Comparison of ENCODE assay signal across 15 mouse cellular contexts in genomic region chr6:134248720-134249119, GRCm38 (mm10).
A peak's percentile ranks its signal among the peaks of the same experiment; 100 is the strongest.
DNase-seq lines count a peak whose midpoint lies in the region; ATAC-seq and TF ChIP-seq lines count a peak whose summit lies in the region.
"Had no signal": no experiment of that assay in that cellular context is flagged by ENCODE, and none has a peak within 500 bp of the region (broad histone marks: within the 10 kb centered on the region; RNA-seq: fewer than 3 reads in every experiment).

No protein-coding gene starts in this region.

- intact Hi-C loops in left cerebral cortex, postnatal 14 days (cut with DNase I): no loop called here

- no peak for TF ChIP-seq CTCF in forebrain, postnatal 0 days (IDR thresholded peaks at IDR 0.05; ENCODE audit: low read depth)
- peak; percentile 8 for TF ChIP-seq CTCF in ES-Bruce4 (IDR thresholded peaks at IDR 0.05; ENCODE audit: low read depth, low read length)
- peak; percentile 16; the same call in 1 of the 2 replicates for TF ChIP-seq CTCF in kidney, postnatal 0 days (IDR thresholded peaks at IDR 0.05; ENCODE audit: low read depth)
- TF ChIP-seq CTCF in lung, adult 2 months (IDR thresholded peaks at IDR 0.05; ENCODE audit: insufficient read depth, low read length): no peak

- no peak for DNase-seq in forebrain, postnatal 0 days
- DNase-seq in kidney, postnatal 0 days (ENCODE audit: low spot score): peak; percentile 56
- no peak for DNase-seq in left cerebral cortex, postnatal 14 days (ENCODE audit: low spot score in 2 of 2)
- DNase-seq in lung, adult 2 months: no peak
- no peak for DNase-seq in adrenal gland, postnatal 36 days
- DNase-seq: cerebellum, postnatal 14 days; gastrocnemius, postnatal 14 days; lung, postnatal 4 days; spleen, adult 18-20 months; thymus, adult 18-20 months had no signal

- H3K9ac ChIP-seq in forebrain, embryonic 12.5 days: no peak overlapping the region
- no peak overlapping the region for H3K9ac ChIP-seq in forebrain, postnatal 0 days
- peak overlapping the region; percentile 20 for H3K9ac ChIP-seq in ES-Bruce4 (ENCODE audit: low read depth, poor library complexity, severe bottlenecking)
- no peak overlapping the region for H3K9ac ChIP-seq in hindbrain, embryonic 15.5 days
- no peak overlapping the region for H3K9ac ChIP-seq in kidney, postnatal 0 days (ENCODE audit: low read depth, low read length)
- H3K9ac ChIP-seq: heart, embryonic 12.5 days; liver, embryonic 15.5 days had no signal

- peaks cover 23% of the 10 kb centered on the region for H3K36me3 ChIP-seq in forebrain, embryonic 12.5 days (replicated peaks)
- H3K36me3 ChIP-seq in forebrain, postnatal 0 days (ENCODE audit: insufficient read depth): peaks cover 4% of the 10 kb centered on the region; the same call in 1 of the 2 replicates
- H3K36me3 ChIP-seq in ES-Bruce4 (ENCODE audit: control insufficient read depth, insufficient read depth, low read length, poor library complexity, severe bottlenecking): no peaks in the 10 kb centered on the region
- H3K36me3 ChIP-seq in hindbrain, embryonic 15.5 days: 0 out of 2 replicates have a peak, but pooled peaks cover 2% of the 10 kb centered on the region
- H3K36me3 ChIP-seq in kidney, postnatal 0 days (ENCODE audit: insufficient read depth, low read length): peaks cover 19% of the 10 kb centered on the region; the same call in 1 of the 2 replicates

- 0 out of 2 replicates have a peak overlapping the region, but pooled peaks have one; percentile 3 for H3K27ac ChIP-seq in forebrain, embryonic 12.5 days
- no peak overlapping the region for H3K27ac ChIP-seq in forebrain, postnatal 0 days (ENCODE audit: low read depth, low read length)
- H3K27ac ChIP-seq in ES-Bruce4 (ENCODE audit: insufficient read depth, low read length): no peak overlapping the region
- H3K27ac ChIP-seq in hindbrain, embryonic 15.5 days (replicated peaks): no peak overlapping the region; the same call in 1 of the 2 replicates
- no peak overlapping the region for H3K27ac ChIP-seq in kidney, postnatal 0 days
- H3K27ac ChIP-seq: liver, embryonic 15.5 days had no signal

- 89% methylated on average over 19 of the region's 19 CpGs for WGBS in forebrain, embryonic 12.5 days
- WGBS in forebrain, postnatal 0 days: 75% methylated on average over 19 of the region's 19 CpGs
- WGBS in hindbrain, embryonic 15.5 days: 85% methylated on average over 19 of the region's 19 CpGs
- WGBS in kidney, postnatal 0 days: 69% methylated on average over 19 of the region's 19 CpGs
- WGBS in lung, adult 2 months: 94% methylated on average over 19 of the region's 19 CpGs

- no peaks in the 10 kb centered on the region for H3K4me1 ChIP-seq in forebrain, embryonic 12.5 days
- no peaks in the 10 kb centered on the region for H3K4me1 ChIP-seq in forebrain, postnatal 0 days (ENCODE audit: insufficient read depth)
- peaks cover 1% of the 10 kb centered on the region for H3K4me1 ChIP-seq in ES-Bruce4 (ENCODE audit: control insufficient read depth, insufficient read depth, low read length)
- 0 out of 2 replicates have a peak, but pooled peaks cover 3% of the 10 kb centered on the region for H3K4me1 ChIP-seq in hindbrain, embryonic 15.5 days (replicated peaks)
- H3K4me1 ChIP-seq in kidney, postnatal 0 days (replicated peaks; ENCODE audit: insufficient read depth, low read length): no peaks in the 10 kb centered on the region; the same call in 1 of the 2 replicates
- H3K4me1 ChIP-seq in lung, adult 2 months (ENCODE audit: control insufficient read depth, insufficient read depth, low read length): no peaks in the 10 kb centered on the region

- no peak for TF ChIP-seq POLR2A in ES-Bruce4 (IDR thresholded peaks at IDR 0.05; ENCODE audit: insufficient read depth, low read length)
- no peak for TF ChIP-seq POLR2A in lung, adult 2 months (IDR thresholded peaks at IDR 0.05; ENCODE audit: borderline replicate concordance, extremely low read depth, low read depth, low read length)

- peak; percentile 59; the same call in 1 of the 2 replicates for ATAC-seq in forebrain, embryonic 12.5 days (ENCODE audit: low FRiP score)
- ATAC-seq in forebrain, postnatal 0 days: no peak
- ATAC-seq in hindbrain, embryonic 15.5 days (ENCODE audit: low FRiP score, low read depth): peak; percentile 46; the same call in 1 of the 2 replicates
- ATAC-seq in kidney, postnatal 0 days (replicated peaks; ENCODE audit: low FRiP score, low read depth): peak; percentile 74

- no peak for TF ChIP-seq EP300 in ES-Bruce4 (IDR thresholded peaks at IDR 0.05; ENCODE audit: insufficient read depth, low read depth, low read length)

- H3K4me2 ChIP-seq in forebrain, embryonic 12.5 days: no peak overlapping the region
- H3K4me2 ChIP-seq in forebrain, postnatal 0 days (ENCODE audit: low read depth): no peak overlapping the region
- H3K4me2 ChIP-seq in hindbrain, embryonic 15.5 days: no peak overlapping the region
- H3K4me2 ChIP-seq in kidney, postnatal 0 days (ENCODE audit: low read length): peak overlapping the region; percentile 8
- H3K4me2 ChIP-seq: heart, embryonic 12.5 days; liver, embryonic 15.5 days had no signal

- no peak overlapping the region for H3K4me3 ChIP-seq in forebrain, embryonic 12.5 days (replicated peaks)
- H3K4me3 ChIP-seq in forebrain, postnatal 0 days (ENCODE audit: low read depth, low read length): no peak overlapping the region
- H3K4me3 ChIP-seq in ES-Bruce4 (ENCODE audit: low read depth, low read length): peak overlapping the region; percentile 59
- H3K4me3 ChIP-seq in hindbrain, embryonic 15.5 days: no peak overlapping the region
- no peak overlapping the region for H3K4me3 ChIP-seq in kidney, postnatal 0 days (replicated peaks; ENCODE audit: low read depth, low read length)
- no peak overlapping the region for H3K4me3 ChIP-seq in lung, adult 2 months (replicated peaks; ENCODE audit: extremely low read depth, low read depth, low read length)
- H3K4me3 ChIP-seq: heart, embryonic 12.5 days; liver, embryonic 15.5 days had no signal

- no peaks in the 10 kb centered on the region for H3K27me3 ChIP-seq in forebrain, embryonic 12.5 days
- no peaks in the 10 kb centered on the region for H3K27me3 ChIP-seq in forebrain, postnatal 0 days (ENCODE audit: insufficient read depth, low read length)
- no peaks in the 10 kb centered on the region for H3K27me3 ChIP-seq in ES-Bruce4 (ENCODE audit: control insufficient read depth, insufficient read depth, low read length, poor library complexity, severe bottlenecking)
- no peaks in the 10 kb centered on the region for H3K27me3 ChIP-seq in hindbrain, embryonic 15.5 days
- no peaks in the 10 kb centered on the region for H3K27me3 ChIP-seq in kidney, postnatal 0 days (ENCODE audit: insufficient read depth, low read length)
- H3K27me3 ChIP-seq: heart, embryonic 12.5 days; liver, embryonic 15.5 days had no signal

- H3K9me3 ChIP-seq in forebrain, embryonic 12.5 days: no peaks in the 10 kb centered on the region
- H3K9me3 ChIP-seq in forebrain, postnatal 0 days (ENCODE audit: low read length): no peaks in the 10 kb centered on the region
- H3K9me3 ChIP-seq in ES-Bruce4 (replicated peaks; ENCODE audit: control insufficient read depth, insufficient read depth, low read length, poor library complexity, severe bottlenecking): no peaks in the 10 kb centered on the region
- no peaks in the 10 kb centered on the region for H3K9me3 ChIP-seq in hindbrain, embryonic 15.5 days
- no peaks in the 10 kb centered on the region for H3K9me3 ChIP-seq in kidney, postnatal 0 days (replicated peaks; ENCODE audit: low read length)
- H3K9me3 ChIP-seq: heart, embryonic 12.5 days; liver, embryonic 15.5 days had no signal

Comparison
In these comparisons a context has a peak if more than half of its experiments do, and no peak if none do; other contexts are left out.
1. CTCF ChIP-seq: peak in ES-Bruce4 (single experiment) and kidney, postnatal 0 days (single experiment); none in forebrain, postnatal 0 days (single experiment) and lung, adult 2 months (single experiment).